In genomic region chr5:146691745-146692144, GRCm38 (mm10) we compare ENCODE assay signal across 8 mouse cellular contexts.
DNase-seq lines count a peak whose midpoint lies in the region; ATAC-seq and TF ChIP-seq lines count a peak whose summit lies in the region.

No protein-coding gene starts in this region.

- no peaks in the 10 kb centered on the region for H3K9me3 ChIP-seq in forebrain, postnatal 0 days (ENCODE audit: low read length)
- no peaks in the 10 kb centered on the region for H3K9me3 ChIP-seq in forebrain, embryonic 16.5 days (ENCODE audit: control insufficient read depth, low read length)
- no peaks in the 10 kb centered on the region for H3K9me3 ChIP-seq in lung, postnatal 0 days (ENCODE audit: low read length)
- H3K9me3 ChIP-seq in kidney, embryonic 16.5 days (ENCODE audit: low read length): no peaks in the 10 kb centered on the region
- H3K9me3 ChIP-seq in stomach, embryonic 15.5 days: no peaks in the 10 kb centered on the region
- no peaks in the 10 kb centered on the region for H3K9me3 ChIP-seq in forebrain, embryonic 14.5 days (replicated peaks; ENCODE audit: control insufficient read depth, low read length)

- 79% methylated on average over 8 of the region's 8 CpGs for WGBS in forebrain, postnatal 0 days
- 72% methylated on average over 8 of the region's 8 CpGs for WGBS in forebrain, embryonic 16.5 days
- WGBS in lung, postnatal 0 days: 55% methylated on average over 8 of the region's 8 CpGs
- WGBS in kidney, embryonic 16.5 days: 59% methylated on average over 8 of the region's 8 CpGs
- 58% methylated on average over 8 of the region's 8 CpGs for WGBS in stomach, embryonic 15.5 days
- 79% methylated on average over 8 of the region's 8 CpGs for WGBS in forebrain, embryonic 14.5 days

- no peak for DNase-seq in forebrain, postnatal 0 days
- no peak for DNase-seq in lung, postnatal 0 days (ENCODE audit: low spot score)
- no peak for DNase-seq in lung, postnatal 10 days
- DNase-seq in testis, postnatal 14 days (ENCODE audit: low spot score): no peak
- DNase-seq in forebrain, embryonic 14.5 days (ENCODE audit: low spot score): no peak

- ATAC-seq in forebrain, postnatal 0 days: no peak
- ATAC-seq in forebrain, embryonic 16.5 days: no peak
- ATAC-seq in lung, postnatal 0 days: no peak
- peak; percentile 33; the same call in 1 of the 2 replicates for ATAC-seq in kidney, embryonic 16.5 days (ENCODE audit: low FRiP score, low TSS enrichment)
- no peak; the same call in 1 of the 2 replicates for ATAC-seq in stomach, embryonic 15.5 days (ENCODE audit: insufficient read depth, low FRiP score, low read depth)
- no peak for ATAC-seq in forebrain, embryonic 14.5 days

- TF ChIP-seq EP300 in lung, postnatal 0 days (IDR thresholded peaks at IDR 0.05): no peak

- no peak overlapping the region for H3K4me3 ChIP-seq in forebrain, postnatal 0 days (ENCODE audit: low read depth, low read length)
- no peak overlapping the region for H3K4me3 ChIP-seq in forebrain, embryonic 16.5 days (replicated peaks; ENCODE audit: low read length)
- no peak overlapping the region for H3K4me3 ChIP-seq in lung, postnatal 0 days (ENCODE audit: low read depth, low read length)
- H3K4me3 ChIP-seq in kidney, embryonic 16.5 days (ENCODE audit: low read length): no peak overlapping the region
- H3K4me3 ChIP-seq in stomach, embryonic 15.5 days (replicated peaks): no peak overlapping the region
- no peak overlapping the region for H3K4me3 ChIP-seq in forebrain, embryonic 14.5 days (ENCODE audit: low read depth, low read length)

- TF ChIP-seq CTCF in forebrain, postnatal 0 days (IDR thresholded peaks at IDR 0.05; ENCODE audit: low read depth): 0 out of 2 replicates have a peak, but pooled peaks have one; percentile 15
- TF ChIP-seq CTCF in lung, postnatal 0 days (IDR thresholded peaks at IDR 0.05): peak; percentile 55

- no peak overlapping the region for H3K4me2 ChIP-seq in forebrain, postnatal 0 days (ENCODE audit: low read depth)
- no peak overlapping the region for H3K4me2 ChIP-seq in forebrain, embryonic 16.5 days (ENCODE audit: low read length)
- no peak overlapping the region for H3K4me2 ChIP-seq in lung, postnatal 0 days (replicated peaks; ENCODE audit: low read depth, low read length)
- no peak overlapping the region for H3K4me2 ChIP-seq in kidney, embryonic 16.5 days (replicated peaks; ENCODE audit: low read depth, low read length)
- no peak overlapping the region for H3K4me2 ChIP-seq in stomach, embryonic 15.5 days
- no peak overlapping the region for H3K4me2 ChIP-seq in forebrain, embryonic 14.5 days (ENCODE audit: low read length)

- H3K9ac ChIP-seq in forebrain, postnatal 0 days: no peak overlapping the region
- H3K9ac ChIP-seq in forebrain, embryonic 16.5 days (replicated peaks; ENCODE audit: low read depth, low read length): no peak overlapping the region
- H3K9ac ChIP-seq in lung, postnatal 0 days (replicated peaks; ENCODE audit: low read depth): no peak overlapping the region
- no peak overlapping the region for H3K9ac ChIP-seq in kidney, embryonic 16.5 days (replicated peaks; ENCODE audit: low read length)
- no peak overlapping the region for H3K9ac ChIP-seq in stomach, embryonic 15.5 days
- H3K9ac ChIP-seq in forebrain, embryonic 14.5 days (ENCODE audit: low read length): no peak overlapping the region

- no peaks in the 10 kb centered on the region for H3K27me3 ChIP-seq in forebrain, postnatal 0 days (ENCODE audit: insufficient read depth, low read length)
- no peaks in the 10 kb centered on the region for H3K27me3 ChIP-seq in forebrain, embryonic 16.5 days (replicated peaks; ENCODE audit: control insufficient read depth, insufficient read depth, low read length)
- H3K27me3 ChIP-seq in lung, postnatal 0 days (replicated peaks; ENCODE audit: insufficient read depth, low read length): no peaks in the 10 kb centered on the region
- H3K27me3 ChIP-seq in kidney, embryonic 16.5 days (ENCODE audit: insufficient read depth, low read length): no peaks in the 10 kb centered on the region
- no peaks in the 10 kb centered on the region for H3K27me3 ChIP-seq in stomach, embryonic 15.5 days (replicated peaks)
- H3K27me3 ChIP-seq in forebrain, embryonic 14.5 days (replicated peaks; ENCODE audit: control insufficient read depth, insufficient read depth, low read length): no peaks in the 10 kb centered on the region

- H3K27ac ChIP-seq in forebrain, postnatal 0 days (ENCODE audit: low read depth, low read length): no peak overlapping the region
- no peak overlapping the region for H3K27ac ChIP-seq in forebrain, embryonic 16.5 days (ENCODE audit: low read length)
- no peak overlapping the region for H3K27ac ChIP-seq in lung, postnatal 0 days (ENCODE audit: low read length)
- H3K27ac ChIP-seq in kidney, embryonic 16.5 days (ENCODE audit: low read length): peak overlapping the region; percentile 76
- H3K27ac ChIP-seq in stomach, embryonic 15.5 days: peak overlapping the region; percentile 67
- no peak overlapping the region for H3K27ac ChIP-seq in forebrain, embryonic 14.5 days (ENCODE audit: low read depth, low read length)

- H3K4me1 ChIP-seq in forebrain, postnatal 0 days (ENCODE audit: insufficient read depth): no peaks in the 10 kb centered on the region
- no peaks in the 10 kb centered on the region for H3K4me1 ChIP-seq in forebrain, embryonic 16.5 days (replicated peaks; ENCODE audit: control insufficient read depth, insufficient read depth, low read length)
- H3K4me1 ChIP-seq in lung, postnatal 0 days (ENCODE audit: insufficient read depth, low read depth, low read length): peaks cover 12% of the 10 kb centered on the region; the same call in 1 of the 2 replicates
- peaks cover 33% of the 10 kb centered on the region for H3K4me1 ChIP-seq in kidney, embryonic 16.5 days (ENCODE audit: insufficient read depth, low read length)
- H3K4me1 ChIP-seq in stomach, embryonic 15.5 days: peaks cover 28% of the 10 kb centered on the region
- H3K4me1 ChIP-seq in forebrain, embryonic 14.5 days (ENCODE audit: control insufficient read depth, insufficient read depth, low read length): no peaks in the 10 kb centered on the region

- no peaks in the 10 kb centered on the region for H3K36me3 ChIP-seq in forebrain, postnatal 0 days (ENCODE audit: insufficient read depth)
- H3K36me3 ChIP-seq in forebrain, embryonic 16.5 days (ENCODE audit: control insufficient read depth, insufficient read depth): no peaks in the 10 kb centered on the region
- no peaks in the 10 kb centered on the region for H3K36me3 ChIP-seq in lung, postnatal 0 days (ENCODE audit: insufficient read depth, low read length)
- no peaks in the 10 kb centered on the region for H3K36me3 ChIP-seq in kidney, embryonic 16.5 days (ENCODE audit: insufficient read depth, low read length)
- H3K36me3 ChIP-seq in stomach, embryonic 15.5 days: no peaks in the 10 kb centered on the region
- no peaks in the 10 kb centered on the region for H3K36me3 ChIP-seq in forebrain, embryonic 14.5 days (ENCODE audit: control insufficient read depth, insufficient read depth, low read length)

Comparison
In these comparisons a context has a peak if more than half of its experiments do, and no peak if none do; other contexts are left out.
1. H3K27ac ChIP-seq: peak in kidney, embryonic 16.5 days (single experiment) and stomach, embryonic 15.5 days (single experiment); none in forebrain, postnatal 0 days (single experiment), forebrain, embryonic 16.5 days (single experiment), lung, postnatal 0 days (single experiment) and forebrain, embryonic 14.5 days (single experiment).